ENCODE assay signal across 8 mouse cellular contexts in genomic region chr2:166463539-166463938, GRCm38 (mm10).
DNase-seq lines count a peak whose midpoint lies in the region; ATAC-seq and TF ChIP-seq lines count a peak whose summit lies in the region.

No protein-coding gene starts in this region.

- TF ChIP-seq EP300 in liver, postnatal 0 days (IDR thresholded peaks at IDR 0.05; ENCODE audit: low read depth), result no peak

- no peaks in the 10 kb centered on the region for H3K27me3 ChIP-seq in midbrain, postnatal 0 days (ENCODE audit: insufficient read depth, low read length)
- H3K27me3 ChIP-seq in midbrain, embryonic 14.5 days (ENCODE audit: control insufficient read depth, insufficient read depth, low read length), result no peaks in the 10 kb centered on the region
- no peaks in the 10 kb centered on the region for H3K27me3 ChIP-seq in intestine, embryonic 15.5 days (replicated peaks)
- H3K27me3 ChIP-seq in liver, postnatal 0 days (ENCODE audit: insufficient read depth, low read length), result no peaks in the 10 kb centered on the region

- H3K4me3 ChIP-seq in midbrain, postnatal 0 days (ENCODE audit: low read depth, low read length), result no peak overlapping the region
- H3K4me3 ChIP-seq in midbrain, embryonic 14.5 days (replicated peaks; ENCODE audit: low read depth, low read length), result no peak overlapping the region
- H3K4me3 ChIP-seq in intestine, embryonic 15.5 days (replicated peaks), result no peak overlapping the region
- H3K4me3 ChIP-seq in liver, postnatal 0 days (ENCODE audit: low read depth, low read length), result no peak overlapping the region

- no peak overlapping the region for H3K27ac ChIP-seq in midbrain, postnatal 0 days (ENCODE audit: low read depth, low read length)
- H3K27ac ChIP-seq in midbrain, embryonic 14.5 days (replicated peaks; ENCODE audit: low read depth, low read length), result no peak overlapping the region
- peak overlapping the region; percentile 39 for H3K27ac ChIP-seq in intestine, embryonic 15.5 days
- H3K27ac ChIP-seq in liver, postnatal 0 days (ENCODE audit: low read depth), result no peak overlapping the region

- H3K9ac ChIP-seq in midbrain, postnatal 0 days (replicated peaks; ENCODE audit: low read length, poor library complexity, severe bottlenecking), result no peak overlapping the region
- no peak overlapping the region for H3K9ac ChIP-seq in midbrain, embryonic 14.5 days (replicated peaks; ENCODE audit: low read length)
- H3K9ac ChIP-seq in intestine, embryonic 15.5 days, result no peak overlapping the region
- no peak overlapping the region for H3K9ac ChIP-seq in liver, postnatal 0 days (replicated peaks)

- H3K9me3 ChIP-seq in midbrain, postnatal 0 days (ENCODE audit: low read length), result no peaks in the 10 kb centered on the region
- H3K9me3 ChIP-seq in midbrain, embryonic 14.5 days (ENCODE audit: control insufficient read depth, low read length), result no peaks in the 10 kb centered on the region
- H3K9me3 ChIP-seq in intestine, embryonic 15.5 days, result no peaks in the 10 kb centered on the region
- no peaks in the 10 kb centered on the region for H3K9me3 ChIP-seq in liver, postnatal 0 days (ENCODE audit: low read length)

- H3K4me2 ChIP-seq in midbrain, postnatal 0 days (ENCODE audit: low read depth, low read length, poor library complexity, severe bottlenecking), result no peak overlapping the region
- H3K4me2 ChIP-seq in midbrain, embryonic 14.5 days (ENCODE audit: low read length), result no peak overlapping the region
- no peak overlapping the region for H3K4me2 ChIP-seq in intestine, embryonic 15.5 days (replicated peaks)
- H3K4me2 ChIP-seq in liver, postnatal 0 days (ENCODE audit: low read depth, low read length), result no peak overlapping the region

- DNase-seq in midbrain, postnatal 0 days (ENCODE audit: low spot score), result peak; percentile 33
- DNase-seq in midbrain, embryonic 14.5 days, result no peak
- DNase-seq in frontal cortex, postnatal 36 days (ENCODE audit: low spot score in 2 of 2), result peak; percentile 55 to 70
- peak; percentile 70 for DNase-seq in skeletal muscle tissue, adult 2 months (ENCODE audit: low read depth, low spot score)
- DNase-seq in liver, result no peak
- DNase-seq in liver, postnatal 0 days, result no peak
- DNase-seq in cerebellum, postnatal 36 days, result no peak

- WGBS in midbrain, postnatal 0 days, result 71% methylated on average over 9 of the region's 9 CpGs
- WGBS in midbrain, embryonic 14.5 days, result 86% methylated on average over 9 of the region's 9 CpGs
- 58% methylated on average over 9 of the region's 9 CpGs for WGBS in intestine, embryonic 15.5 days
- WGBS in liver, postnatal 0 days (ENCODE audit: insufficient replicate concordance), result 75% methylated on average over 9 of the region's 9 CpGs

- H3K36me3 ChIP-seq in midbrain, postnatal 0 days (ENCODE audit: insufficient read depth, low read length), result no peaks in the 10 kb centered on the region
- no peaks in the 10 kb centered on the region for H3K36me3 ChIP-seq in midbrain, embryonic 14.5 days (ENCODE audit: control insufficient read depth, insufficient read depth, low read length)
- no peaks in the 10 kb centered on the region for H3K36me3 ChIP-seq in intestine, embryonic 15.5 days
- no peaks in the 10 kb centered on the region for H3K36me3 ChIP-seq in liver, postnatal 0 days (replicated peaks; ENCODE audit: insufficient read depth, low read length)

- H3K4me1 ChIP-seq in midbrain, postnatal 0 days (ENCODE audit: insufficient read depth, low read length), result no peaks in the 10 kb centered on the region
- no peaks in the 10 kb centered on the region for H3K4me1 ChIP-seq in midbrain, embryonic 14.5 days (ENCODE audit: control insufficient read depth, insufficient read depth, low read length)
- peaks cover 7% of the 10 kb centered on the region; the same call in 1 of the 2 replicates for H3K4me1 ChIP-seq in intestine, embryonic 15.5 days (replicated peaks)
- H3K4me1 ChIP-seq in liver, postnatal 0 days (ENCODE audit: insufficient read depth), result no peaks in the 10 kb centered on the region

- no peak for ATAC-seq in midbrain, postnatal 0 days (ENCODE audit: low FRiP score)
- no peak for ATAC-seq in midbrain, embryonic 14.5 days (ENCODE audit: low FRiP score, low TSS enrichment)
- ATAC-seq in intestine, embryonic 15.5 days, result peak; percentile 67
- no peak for ATAC-seq in liver, postnatal 0 days

- TF ChIP-seq CTCF in midbrain, postnatal 0 days (IDR thresholded peaks at IDR 0.05), result no peak
- no peak for TF ChIP-seq CTCF in liver, postnatal 0 days (IDR thresholded peaks at IDR 0.05; ENCODE audit: low read depth)

Comparison
In these comparisons a context has a peak if more than half of its experiments do, and no peak if none do; other contexts are left out.
1. DNase-seq: peak in midbrain, postnatal 0 days (single experiment), frontal cortex, postnatal 36 days (2 of 2) and skeletal muscle tissue, adult 2 months (single experiment); none in midbrain, embryonic 14.5 days (single experiment), liver (single experiment), liver, postnatal 0 days (single experiment) and cerebellum, postnatal 36 days (0 of 2).